9 mouse cellular contexts compared by ENCODE assay signal in the genomic region with DNA sequence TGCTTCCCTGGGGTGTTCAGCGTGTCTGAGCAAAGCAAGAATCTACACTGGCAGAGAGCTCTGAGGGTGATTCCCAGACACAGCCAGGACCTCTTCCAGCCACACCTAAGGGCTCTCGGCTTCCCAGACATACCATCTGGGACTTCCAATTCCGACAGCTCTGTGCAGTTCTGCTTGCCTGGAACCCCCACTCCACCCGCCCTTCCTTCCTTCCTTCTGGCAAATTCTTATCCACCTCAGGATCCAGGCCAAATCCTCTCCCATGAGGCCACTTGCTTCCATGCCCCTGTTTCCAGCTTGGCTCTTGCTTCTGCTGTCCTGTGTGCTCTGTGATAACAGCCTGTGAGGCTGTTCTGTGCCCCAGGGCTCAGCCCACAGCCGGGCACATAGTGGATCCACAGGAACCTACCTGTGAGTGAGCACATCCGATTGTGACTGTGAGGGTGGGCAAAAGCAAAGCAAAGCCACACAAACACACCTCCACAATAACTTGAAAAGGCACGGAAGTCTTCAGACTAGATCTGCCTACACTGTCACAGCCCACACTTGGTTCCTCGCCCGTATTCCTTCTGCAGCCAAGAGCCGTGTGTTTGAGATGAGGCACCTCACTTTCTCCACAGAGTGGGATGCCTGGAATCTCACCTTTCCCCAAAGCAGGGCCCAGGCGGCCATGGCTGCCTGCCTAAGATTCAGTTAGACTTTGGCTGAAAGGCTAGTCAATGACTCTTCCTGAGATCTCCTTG. TPM values are rescaled to one million over a fixed set of nuclear protein-coding genes. Genes with fewer than 3 reads are reported as not detected.
DNase-seq lines count a peak whose midpoint lies in the region; ATAC-seq and TF ChIP-seq lines count a peak whose summit lies in the region.
"Had no signal": no experiment of that assay in that cellular context is flagged by ENCODE, and none has a peak within 500 bp of the region (broad histone marks: within the 10 kb centered on the region; RNA-seq: fewer than 3 reads in every experiment).

No protein-coding gene starts in this region.

- H3K9me3 ChIP-seq in hindbrain, postnatal 0 days (ENCODE audit: low read length): no peaks in the 10 kb centered on the region
- H3K9me3 ChIP-seq in hindbrain, embryonic 11.5 days (ENCODE audit: control insufficient read depth, low read length): no peaks in the 10 kb centered on the region
- H3K9me3 ChIP-seq in intestine, postnatal 0 days (ENCODE audit: control insufficient read depth): no peaks in the 10 kb centered on the region
- H3K9me3 ChIP-seq: lung, embryonic 15.5 days had no signal

- no peak overlapping the region for H3K4me3 ChIP-seq in hindbrain, postnatal 0 days (ENCODE audit: low read length)
- H3K4me3 ChIP-seq in hindbrain, embryonic 11.5 days (ENCODE audit: low read depth, low read length): no peak overlapping the region
- H3K4me3 ChIP-seq in intestine, postnatal 0 days (ENCODE audit: low read depth, low read length): no peak overlapping the region
- H3K4me3 ChIP-seq: lung, embryonic 15.5 days had no signal

- no peak overlapping the region for H3K4me2 ChIP-seq in hindbrain, postnatal 0 days (ENCODE audit: low read depth, low read length)
- H3K4me2 ChIP-seq in hindbrain, embryonic 11.5 days (replicated peaks; ENCODE audit: low read depth, low read length): no peak overlapping the region
- H3K4me2 ChIP-seq in intestine, postnatal 0 days (replicated peaks; ENCODE audit: low read depth): no peak overlapping the region
- H3K4me2 ChIP-seq: lung, embryonic 15.5 days had no signal

- H3K27me3 ChIP-seq in hindbrain, postnatal 0 days (ENCODE audit: insufficient read depth, low read length): no peaks in the 10 kb centered on the region
- no peaks in the 10 kb centered on the region for H3K27me3 ChIP-seq in hindbrain, embryonic 11.5 days (ENCODE audit: control insufficient read depth, insufficient read depth, low read length)
- no peaks in the 10 kb centered on the region for H3K27me3 ChIP-seq in intestine, postnatal 0 days (replicated peaks; ENCODE audit: control insufficient read depth, insufficient read depth, low read length)
- H3K27me3 ChIP-seq: lung, embryonic 15.5 days had no signal

- ATAC-seq in hindbrain, postnatal 0 days: no peak
- no peak for ATAC-seq in hindbrain, embryonic 11.5 days (ENCODE audit: low FRiP score)
- no peak for ATAC-seq in intestine, postnatal 0 days
- ATAC-seq in granulocyte monocyte progenitor cell, adult 5-6 weeks (replicated peaks; ENCODE audit: poor library complexity, severe bottlenecking): no peak

- WGBS in hindbrain, postnatal 0 days: 69% methylated on average over 11 of the region's 11 CpGs
- 92% methylated on average over 11 of the region's 11 CpGs for WGBS in hindbrain, embryonic 11.5 days
- 77% methylated on average over 11 of the region's 11 CpGs for WGBS in intestine, postnatal 0 days

- DNase-seq in hindbrain, postnatal 0 days (ENCODE audit: low spot score): peak; percentile 57
- DNase-seq in hindbrain, embryonic 11.5 days (ENCODE audit: low spot score): no peak
- DNase-seq in brain, adult 2 months (ENCODE audit: low read depth, low spot score): peak; percentile 89
- peak; percentile 75 to 78 for DNase-seq in heart, adult 9 months (ENCODE audit: low spot score in 2 of 2)
- peak; percentile 79 to 87 for DNase-seq in left cerebral cortex, postnatal 36 days (ENCODE audit: low spot score in 2 of 2)
- DNase-seq in urinary bladder, postnatal 36 days (ENCODE audit: low spot score in 2 of 2): no peak

- H3K9ac ChIP-seq in hindbrain, postnatal 0 days (replicated peaks; ENCODE audit: low read length): no peak overlapping the region
- H3K9ac ChIP-seq in hindbrain, embryonic 11.5 days (ENCODE audit: low read depth, low read length): no peak overlapping the region
- H3K9ac ChIP-seq in intestine, postnatal 0 days (ENCODE audit: low read depth, low read length): no peak overlapping the region
- H3K9ac ChIP-seq: lung, embryonic 15.5 days had no signal

- no peaks in the 10 kb centered on the region for H3K4me1 ChIP-seq in hindbrain, postnatal 0 days (ENCODE audit: insufficient read depth, low read length)
- H3K4me1 ChIP-seq in hindbrain, embryonic 11.5 days (replicated peaks; ENCODE audit: control insufficient read depth, insufficient read depth, low read length): no peaks in the 10 kb centered on the region
- H3K4me1 ChIP-seq in intestine, postnatal 0 days (replicated peaks; ENCODE audit: control insufficient read depth, insufficient read depth, low read length): no peaks in the 10 kb centered on the region

- intact Hi-C loops in left cerebral cortex, postnatal 36 days (cut with DNase I): loop anchor here (2.0 kb wide), 2 partner anchors 101 to 149 kb away; a partner anchor contains a TSS

- no peaks in the 10 kb centered on the region for H3K36me3 ChIP-seq in hindbrain, postnatal 0 days (ENCODE audit: insufficient read depth, low read length)
- no peaks in the 10 kb centered on the region for H3K36me3 ChIP-seq in hindbrain, embryonic 11.5 days (ENCODE audit: control insufficient read depth, insufficient read depth, low read length)
- no peaks in the 10 kb centered on the region for H3K36me3 ChIP-seq in intestine, postnatal 0 days (ENCODE audit: control insufficient read depth, insufficient read depth)
- H3K36me3 ChIP-seq: lung, embryonic 15.5 days had no signal

- H3K27ac ChIP-seq in hindbrain, postnatal 0 days: no peak overlapping the region
- H3K27ac ChIP-seq in hindbrain, embryonic 11.5 days (ENCODE audit: low read depth, low read length): no peak overlapping the region
- H3K27ac ChIP-seq in intestine, postnatal 0 days (ENCODE audit: low read depth, low read length): no peak overlapping the region

- TF ChIP-seq CTCF in hindbrain, postnatal 0 days (IDR thresholded peaks at IDR 0.05; ENCODE audit: low read depth): no peak
- no peak for TF ChIP-seq CTCF in intestine, postnatal 0 days (IDR thresholded peaks at IDR 0.05; ENCODE audit: low read depth)

RNA-seq across cellular contexts. Expression of a gene that starts 43.9 kb away (rescaled TPM):
- 8.9 and 13.7 TPM in 2 replicates for total RNA-seq in hindbrain, postnatal 0 days (2014; rRNA removed)
- 3.1 and 3.7 TPM in 2 replicates for polyA plus RNA-seq in hindbrain, postnatal 0 days (2015; fragmentation: Nextera tagmentation; extraction: Ambion mirVana)
- 4.6 and 5.9 TPM in 2 replicates for polyA plus RNA-seq in hindbrain, embryonic 11.5 days (2014; fragmentation: Nextera tagmentation; extraction: Ambion mirVana)
- total RNA-seq in left cerebral cortex, postnatal 36 days (2021): 1 to 10 TPM; 5.7 to 8.3 TPM
- 13.0 and 13.1 TPM in 2 replicates for polyA plus RNA-seq in intestine, postnatal 0 days (2015; fragmentation: Nextera tagmentation; extraction: Ambion mirVana)
- not detected in 2 replicates for total RNA-seq in granulocyte monocyte progenitor cell, adult 5-6 weeks (2014; fragmentation: Nextera tagmentation)
- not detected in 2 replicates for total RNA-seq in granulocyte monocyte progenitor cell, adult 5-6 weeks (2017)

Comparison
In these comparisons a context has a peak if more than half of its experiments do, and no peak if none do; other contexts are left out.
1. DNase-seq: peak in hindbrain, postnatal 0 days (single experiment), brain, adult 2 months (single experiment), heart, adult 9 months (2 of 2) and left cerebral cortex, postnatal 36 days (2 of 2); none in hindbrain, embryonic 11.5 days (single experiment) and urinary bladder, postnatal 36 days (0 of 2).